Mouse (Mus musculus) ES-Bruce4 (cell line): ENCODE results near the gene Rmnd5b.
"Not testable (repeated sequence)": the region's sequence is repeated elsewhere in the genome, so short reads cannot be mapped to it uniquely, and the experiment has no call there.

Experiments used
- CTCF ChIP-seq: IDR thresholded peaks from one replicate; pipeline ENCODE4 v1.8.1; 2011; ENCODE audit warnings: low read depth, low read length
- EP300 ChIP-seq: IDR thresholded peaks from 2 replicates; pipeline ENCODE4 v1.6.1; 2011; ENCODE audit warnings: low read depth, low read length; ENCODE audit not compliant: insufficient read depth
- POLR2A ChIP-seq: IDR thresholded peaks from one replicate; pipeline ENCODE4 v1.8.1; 2011; ENCODE audit warnings: low read length; ENCODE audit not compliant: insufficient read depth

DNA sequence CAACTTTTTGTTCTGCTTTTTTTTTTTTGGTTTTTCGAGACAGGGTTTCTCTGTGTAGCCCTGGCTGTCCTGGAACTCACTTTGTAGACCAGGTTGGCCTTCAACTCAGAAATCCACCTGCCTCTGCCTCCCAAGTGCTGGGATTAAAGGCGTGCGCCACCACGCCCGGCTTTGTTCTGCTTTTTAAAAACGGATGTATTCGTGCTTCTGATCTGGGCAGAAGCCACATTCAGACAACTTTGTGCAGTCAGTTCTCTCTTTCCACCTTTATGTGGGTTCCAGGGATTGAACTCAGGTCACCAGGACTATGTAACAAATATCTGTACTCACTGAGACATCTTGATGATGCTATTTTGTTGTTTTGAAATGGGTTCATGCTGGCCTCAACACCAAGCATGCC is 2.5 kb downstream of the Rmnd5b start:
- TF ChIP-seq POLR2A, CTCF, EP300: not testable (repeated sequence)
